Mouse (Mus musculus): Measurements from ENCODE around the gene Unc5c.

Gene Unc5c

GRCm38 (mm10) chr3:141804133-141804532, 339.1 kb downstream of the Unc5c start:
- DNase-seq (ENCODE audit: low read depth in 2 of 2, low spot score in 2 of 2), result no peak

- no peak for DNase-seq (ENCODE audit: low read depth in 2 of 2, low spot score in 2 of 2)
These were observed 344.6 kb downstream of the Unc5c start for GRCm38 (mm10) chr3:141809581-141809980.

GRCm38 (mm10) chr3:141810944-141811343, 345.9 kb downstream of the Unc5c start:
- DNase-seq (ENCODE audit: low read depth in 2 of 2, low spot score in 2 of 2), result no peak

GRCm38 (mm10) chr3:141811348-141811747, 346.3 kb downstream of the Unc5c start:
- no peak for DNase-seq (ENCODE audit: low read depth in 2 of 2, low spot score in 2 of 2)

- DNase-seq (ENCODE audit: low read depth in 2 of 2, low spot score in 2 of 2), result no peak
These were observed 349.8 kb downstream of the Unc5c start for GRCm38 (mm10) chr3:141814776-141815175.

GRCm38 (mm10) chr3:141818615-141819312, 353.7 kb downstream of the Unc5c start:
- no peak for DNase-seq (ENCODE audit: low read depth in 2 of 2, low spot score in 2 of 2)

GRCm38 (mm10) chr3:141819331-141819941, 354.4 kb downstream of the Unc5c start:
- DNase-seq (ENCODE audit: low read depth in 2 of 2, low spot score in 2 of 2), result no peak

GRCm38 (mm10) chr3:141828301-141828700, 363.3 kb downstream of the Unc5c start:
- DNase-seq (ENCODE audit: low read depth in 2 of 2, low spot score in 2 of 2), result no peak

- no peak for DNase-seq (ENCODE audit: low read depth in 2 of 2, low spot score in 2 of 2)
These were observed 366.1 kb downstream of the Unc5c start for GRCm38 (mm10) chr3:141831135-141831534.

GRCm38 (mm10) chr3:141838864-141839263, 373.8 kb downstream of the Unc5c start:
- no peak for DNase-seq (ENCODE audit: low read depth in 2 of 2, low spot score in 2 of 2)

- DNase-seq (ENCODE audit: low read depth in 2 of 2, low spot score in 2 of 2), result no peak
These were observed 384.2 kb downstream of the Unc5c start for GRCm38 (mm10) chr3:141849206-141849605.

- DNase-seq (ENCODE audit: low read depth in 2 of 2, low spot score in 2 of 2), result no peak
These were observed 385.1 kb downstream of the Unc5c start for GRCm38 (mm10) chr3:141850141-141850540.

- no peak for DNase-seq (ENCODE audit: low read depth in 2 of 2, low spot score in 2 of 2)
These were observed 389.3 kb downstream of the Unc5c start for GRCm38 (mm10) chr3:141854339-141854738.

- no peak for DNase-seq (ENCODE audit: low read depth in 2 of 2, low spot score in 2 of 2)
These were observed 392.1 kb downstream of the Unc5c start for GRCm38 (mm10) chr3:141857123-141857522.

- DNase-seq (ENCODE audit: low read depth in 2 of 2, low spot score in 2 of 2), result no peak
These were observed 397.9 kb downstream of the Unc5c start for GRCm38 (mm10) chr3:141862816-141863461.

GRCm38 (mm10) chr3:141871805-141872204, 406.8 kb downstream of the Unc5c start:
- DNase-seq (ENCODE audit: low read depth in 2 of 2, low spot score in 2 of 2), result no peak

GRCm38 (mm10) chr3:141872337-141873042, 407.5 kb downstream of the Unc5c start:
- no peak for DNase-seq (ENCODE audit: low read depth in 2 of 2, low spot score in 2 of 2)

- DNase-seq (ENCODE audit: low read depth in 2 of 2, low spot score in 2 of 2), result no peak
These were observed 417.5 kb downstream of the Unc5c start for GRCm38 (mm10) chr3:141882496-141882895.

- DNase-seq (ENCODE audit: low read depth in 2 of 2, low spot score in 2 of 2), result no peak
These were observed 419.2 kb downstream of the Unc5c start for GRCm38 (mm10) chr3:141884190-141884589.

Data from CD8-positive naive resting alpha-beta T cell, adult 2 months (primary cell).